Mouse (Mus musculus) neutrophil, adult 5-6 weeks (primary cell): ENCODE measurements around the gene Oaz2. TPM values are rescaled to one million over a fixed set of nuclear protein-coding genes. Genes with fewer than 3 reads are reported as not detected.
"Not testable (repeated sequence)": the region's sequence is repeated elsewhere in the genome, so short reads cannot be mapped to it uniquely, and the experiment has no call there.

Source experiments
- ATAC-seq: fragments of 151-379, 151-347 bp; 2 replicates; pipeline ENCODE4 v1.8.0; 2017; ENCODE audit warnings: mild to moderate bottlenecking, moderate TSS enrichment; ENCODE audit not compliant: insufficient number of reproducible peaks, poor library complexity, low FRiP score, severe bottlenecking; ENCODE audit errors: extremely low read depth
- total RNA-seq: library from RNA; stranded (forward); fragments of 200-1000 nt; gene quantifications from 2 replicates; pipeline ENCODE4 v1.2.3, GENCODE M21; 2017

Gene Oaz2
- total RNA-seq, 1 experiment from 2014 or later, result 53.5 TPM

DNA sequence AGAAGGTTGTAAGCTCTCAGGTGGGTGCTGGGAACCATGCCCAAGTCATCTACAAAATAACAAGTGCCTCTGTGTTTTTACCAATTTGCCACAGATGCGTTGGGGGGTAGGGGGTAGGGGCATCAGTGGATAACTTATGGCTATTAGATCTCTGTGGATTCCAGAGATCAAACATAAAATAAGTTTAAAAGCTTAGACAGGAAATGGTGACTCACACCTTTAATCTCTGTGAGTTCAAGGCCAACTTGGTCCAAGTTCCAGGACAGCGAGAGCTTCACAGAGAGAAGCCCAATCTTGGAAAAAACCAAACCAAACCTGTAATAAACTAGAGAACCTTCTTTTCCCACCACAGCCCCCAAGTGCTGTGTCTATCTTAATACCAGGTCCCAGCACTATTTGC, 21.0 kb upstream of the Oaz2 start:
- no peak for ATAC-seq

DNA sequence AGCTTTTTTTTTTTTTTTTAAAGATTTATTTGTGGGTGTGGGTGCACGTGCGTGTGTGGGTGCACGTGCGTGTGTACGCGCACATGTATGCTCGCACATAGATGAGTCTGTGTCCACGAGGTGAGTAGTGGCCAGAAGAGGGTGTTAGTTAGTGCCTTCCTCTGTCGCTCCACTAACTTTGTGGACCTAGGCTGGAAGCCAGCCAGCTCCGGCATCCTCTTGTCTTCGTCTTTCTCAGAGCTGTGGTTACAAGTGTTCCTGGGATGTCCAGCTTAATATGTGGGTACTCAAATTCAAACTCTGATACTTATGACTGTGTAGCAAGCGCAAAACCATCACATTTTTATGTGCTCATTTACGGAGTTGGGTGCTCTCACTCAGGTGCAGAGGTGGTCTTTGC, 19.1 kb upstream of the Oaz2 start:
- no peak for ATAC-seq

DNA sequence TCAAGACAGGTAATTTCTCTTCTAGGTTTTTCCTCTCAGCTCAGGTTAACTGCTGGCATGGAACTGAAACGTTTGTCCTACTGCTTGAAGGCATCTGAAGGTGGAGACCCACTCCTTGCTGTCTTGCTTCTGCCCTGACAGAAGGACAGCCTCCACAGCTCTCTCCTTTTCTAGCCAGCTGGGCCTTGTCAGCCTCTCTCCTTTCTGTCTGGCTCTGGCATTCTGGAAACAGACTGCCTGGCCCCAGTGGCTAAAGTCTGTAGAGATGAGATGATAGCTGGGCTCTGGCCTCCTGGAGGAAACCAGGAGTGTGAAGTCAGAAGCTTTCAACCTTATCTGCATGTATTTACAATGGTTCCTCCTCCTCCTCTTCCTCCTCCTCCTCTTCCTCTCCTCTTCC, 17.8 kb upstream of the Oaz2 start:
- ATAC-seq, result no peak

DNA sequence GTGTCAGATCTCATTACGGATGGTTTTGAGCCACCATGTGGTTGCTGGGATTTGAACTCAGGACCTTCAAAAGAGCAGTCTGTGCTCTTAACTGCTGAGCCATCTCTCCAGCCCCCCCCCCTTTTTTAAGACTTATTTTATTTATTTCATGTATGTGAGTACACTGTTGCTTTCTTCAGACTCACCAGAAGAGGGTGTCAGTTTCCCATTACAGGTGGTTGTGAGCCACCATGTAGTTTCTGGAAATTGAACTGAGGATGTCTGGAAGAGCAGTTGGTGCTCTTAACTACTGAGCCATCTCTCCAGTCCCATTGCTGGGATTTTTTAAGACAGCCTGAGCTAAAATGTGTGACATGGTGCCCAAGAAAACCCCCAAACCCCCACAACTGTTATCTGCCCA, 15.8 kb upstream of the Oaz2 start:
- not testable (repeated sequence) for ATAC-seq

DNA sequence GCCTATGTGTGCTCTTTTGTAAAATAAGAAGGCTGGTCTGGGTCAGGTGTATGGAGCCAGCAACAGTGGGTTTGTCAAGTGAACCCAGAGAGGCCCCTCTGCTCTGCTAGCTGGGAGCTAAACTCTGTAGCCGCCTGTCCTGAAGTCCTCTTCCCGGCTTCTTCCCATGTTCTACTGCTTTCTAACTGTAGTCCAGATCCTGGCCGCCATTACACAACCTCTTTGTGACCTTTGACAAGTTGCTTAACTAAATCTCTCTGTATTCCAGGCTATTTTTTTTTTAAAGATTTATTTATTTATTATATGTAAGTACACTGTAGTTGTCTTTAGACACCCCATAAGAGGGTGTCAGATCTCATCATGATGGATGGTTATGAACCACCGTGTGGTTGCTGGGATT, 14.1 kb upstream of the Oaz2 start:
- no peak for ATAC-seq

DNA sequence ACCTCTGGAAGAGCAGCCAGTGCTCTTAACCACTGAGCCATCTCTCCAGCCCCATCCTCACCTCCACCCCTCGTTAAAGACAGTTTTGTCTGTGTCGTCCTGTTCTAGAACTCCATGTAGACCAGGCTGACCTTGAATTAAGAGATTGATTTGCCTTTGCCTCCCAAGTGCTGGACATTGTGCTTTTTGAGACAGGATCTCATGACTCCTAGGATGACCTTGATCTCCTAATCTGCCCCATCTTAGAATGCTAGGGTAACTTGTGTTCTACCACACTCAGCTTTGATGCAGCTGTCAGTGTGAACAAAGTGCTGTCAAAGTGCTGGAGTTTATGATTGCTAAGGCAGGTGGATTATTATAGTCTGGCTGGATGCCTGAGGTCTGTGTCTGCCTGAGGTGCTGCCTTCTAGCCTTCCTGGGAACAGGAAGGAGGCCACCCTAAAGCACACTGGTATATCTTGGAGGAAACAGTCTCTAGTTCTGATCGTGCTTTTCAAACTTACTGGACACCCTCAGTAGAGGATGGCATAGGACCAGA, 13.0 kb upstream of the Oaz2 start:
- ATAC-seq, result no peak

DNA sequence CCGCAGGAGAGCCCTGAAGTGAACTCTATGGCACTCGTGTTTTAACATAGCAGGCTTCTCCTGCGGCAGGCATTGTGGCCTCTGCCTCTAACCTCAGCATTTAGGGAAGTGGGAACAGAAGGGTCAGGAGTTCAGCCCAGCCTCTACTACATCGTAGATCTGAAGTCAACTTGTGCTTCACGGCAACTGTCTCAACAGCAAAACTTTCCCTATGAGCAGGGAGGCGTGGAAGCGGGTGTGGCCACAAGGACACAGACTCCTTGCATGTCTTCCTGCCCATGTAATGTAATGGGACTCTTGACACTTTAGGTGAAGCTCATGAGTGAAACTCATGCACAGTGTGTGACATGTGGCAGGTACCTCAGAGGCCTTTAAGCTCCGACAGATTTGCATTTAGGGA, 12.3 kb upstream of the Oaz2 start:
- peak; percentile 42; the same call in 1 of the 2 replicates for ATAC-seq

DNA sequence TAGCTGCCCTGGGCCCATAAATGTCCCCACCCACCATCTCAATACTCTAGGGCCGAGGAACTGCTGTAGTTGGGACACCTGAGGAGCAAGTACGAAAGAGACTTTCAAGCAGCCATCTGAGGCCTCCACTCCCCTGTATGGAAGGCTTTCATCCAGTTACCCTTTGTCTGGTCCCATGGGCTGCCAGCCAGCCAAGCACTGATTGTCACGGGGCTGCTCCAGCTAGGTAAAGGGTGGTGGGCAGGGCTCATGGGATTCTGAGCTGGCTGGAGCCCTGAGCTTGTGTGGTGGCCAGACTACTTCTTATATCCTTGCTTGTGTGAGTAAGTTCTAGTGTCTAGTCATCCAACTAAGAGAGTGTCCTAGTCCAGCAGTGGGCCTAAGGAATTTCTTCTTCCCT, 10.6 kb upstream of the Oaz2 start:
- no peak for ATAC-seq

DNA sequence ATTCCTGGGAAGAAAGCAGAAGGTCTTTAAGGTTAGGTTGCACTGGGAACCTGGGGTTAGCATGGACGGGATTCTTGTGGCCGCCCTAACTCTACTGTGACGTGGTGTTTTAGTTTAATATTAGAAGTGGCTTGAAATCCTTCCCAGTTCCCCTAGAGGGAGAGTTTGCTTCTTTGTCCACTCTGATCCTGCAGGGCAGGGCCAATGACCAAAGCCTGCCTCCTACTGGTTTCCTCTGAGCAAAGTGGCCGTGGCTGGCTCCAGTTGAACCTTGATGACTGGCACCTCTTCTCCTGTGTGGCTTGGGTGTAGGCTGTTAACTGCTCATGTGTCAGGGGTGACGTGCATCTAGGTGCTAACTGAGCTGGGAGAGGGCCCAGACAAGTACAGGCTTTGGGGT, 6.8 kb upstream of the Oaz2 start:
- ATAC-seq, result no peak

DNA sequence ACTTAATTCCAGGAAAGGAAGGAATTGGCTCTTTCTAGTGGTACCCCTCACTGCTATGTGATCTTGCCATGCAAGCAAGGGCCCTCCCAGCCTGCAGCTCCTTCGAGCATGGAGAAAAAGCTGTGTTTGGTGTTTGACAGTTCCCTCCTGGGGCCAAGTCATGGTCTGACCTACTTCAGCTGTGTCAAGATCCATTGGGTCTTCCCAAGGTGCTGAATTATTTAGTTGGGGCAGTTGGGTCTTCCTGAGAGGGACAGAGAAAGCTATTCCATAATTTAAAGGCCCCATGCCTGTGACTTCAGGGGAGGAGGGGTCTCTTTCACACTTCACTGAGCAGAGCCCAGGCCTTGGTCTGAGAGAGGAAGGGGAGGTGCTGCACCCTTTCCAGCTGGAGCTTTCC, 6.3 kb upstream of the Oaz2 start:
- ATAC-seq, result no peak

DNA sequence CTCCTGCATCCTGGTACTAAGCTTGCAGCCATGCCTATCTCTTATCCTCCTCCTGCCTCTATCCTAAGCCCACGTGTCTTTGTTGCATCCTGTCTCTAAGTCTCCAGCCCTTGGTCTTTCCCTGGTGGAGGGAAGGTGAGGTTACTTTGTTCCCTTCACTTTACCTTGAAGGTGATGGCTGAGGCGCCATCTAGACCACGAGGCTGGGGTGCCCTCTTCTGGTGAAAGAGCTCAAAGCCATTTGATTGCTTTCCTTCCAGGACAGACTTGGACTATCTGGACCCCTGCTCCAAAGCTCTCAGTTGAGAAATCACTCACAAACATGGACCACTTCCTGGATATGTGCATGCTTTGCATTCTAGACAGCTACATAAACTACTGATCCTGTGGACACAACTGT, 3.6 kb upstream of the Oaz2 start:
- ATAC-seq, result peak; percentile 53; the same call in 1 of the 2 replicates

DNA sequence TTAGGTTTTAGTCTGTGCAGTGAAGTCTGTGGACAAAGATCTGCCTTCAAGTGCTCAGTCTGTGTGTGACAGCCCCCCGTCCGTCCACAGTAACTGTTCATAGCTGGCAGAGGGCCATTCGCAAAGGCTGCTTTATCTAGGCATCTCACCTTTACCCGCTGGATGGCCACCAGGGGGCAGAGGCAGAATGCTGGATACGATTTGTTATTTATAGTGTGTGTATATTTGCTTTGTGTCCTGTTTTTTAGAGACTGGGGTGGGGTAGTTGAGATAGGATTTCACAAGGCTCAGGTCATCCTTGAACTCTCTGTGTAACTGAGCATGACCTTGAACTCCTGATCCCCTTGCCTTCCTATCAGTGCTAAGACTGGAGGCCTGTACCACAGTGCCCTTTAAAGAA, 1.8 kb upstream of the Oaz2 start:
- peak; percentile 32; the same call in 1 of the 2 replicates for ATAC-seq

DNA sequence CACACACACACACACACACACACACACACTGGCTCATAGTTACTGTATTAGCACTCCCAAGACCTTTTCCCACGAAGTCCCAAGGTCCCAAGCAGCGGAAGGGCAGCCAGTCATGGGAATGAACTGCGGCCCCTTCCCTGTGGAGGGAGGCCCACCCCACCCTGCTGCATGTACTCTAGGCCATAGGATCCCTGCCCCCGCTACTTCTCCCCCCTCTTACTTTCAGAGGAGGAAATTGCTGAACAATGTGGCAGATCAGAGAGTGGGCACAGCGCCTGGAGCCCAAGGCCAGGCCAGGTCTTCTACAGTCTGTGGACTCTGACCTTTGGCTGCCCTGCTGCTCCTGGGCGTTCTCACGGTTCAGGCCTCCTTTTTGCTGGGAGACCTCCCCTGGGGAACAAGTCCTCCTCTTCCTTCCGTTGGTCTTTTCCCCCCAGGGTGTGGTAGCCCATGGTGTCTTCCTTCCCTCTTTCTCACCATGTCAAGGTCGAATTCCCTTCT, 3.7 kb downstream of the Oaz2 start:
- ATAC-seq, result no peak

DNA sequence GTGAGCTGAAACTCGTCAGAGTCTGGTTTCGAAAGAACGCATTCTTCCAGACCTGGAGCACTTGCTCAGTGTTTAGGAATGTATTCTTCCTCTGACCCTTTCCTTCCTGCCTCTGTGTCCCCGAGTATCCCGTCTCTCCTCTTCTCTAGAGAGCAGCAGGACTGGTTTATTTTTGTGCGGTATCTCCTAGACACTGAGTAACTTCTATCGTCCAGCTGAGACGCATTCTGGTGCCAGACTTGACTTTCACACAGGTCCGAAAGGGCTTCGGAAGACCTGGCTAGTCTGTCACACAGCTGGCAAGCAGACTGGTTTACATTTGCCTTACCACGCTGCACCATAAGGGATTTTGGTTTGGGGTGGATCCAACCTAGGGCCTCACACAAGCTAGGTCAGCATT, 5.2 kb downstream of the Oaz2 start:
- no peak for ATAC-seq

DNA sequence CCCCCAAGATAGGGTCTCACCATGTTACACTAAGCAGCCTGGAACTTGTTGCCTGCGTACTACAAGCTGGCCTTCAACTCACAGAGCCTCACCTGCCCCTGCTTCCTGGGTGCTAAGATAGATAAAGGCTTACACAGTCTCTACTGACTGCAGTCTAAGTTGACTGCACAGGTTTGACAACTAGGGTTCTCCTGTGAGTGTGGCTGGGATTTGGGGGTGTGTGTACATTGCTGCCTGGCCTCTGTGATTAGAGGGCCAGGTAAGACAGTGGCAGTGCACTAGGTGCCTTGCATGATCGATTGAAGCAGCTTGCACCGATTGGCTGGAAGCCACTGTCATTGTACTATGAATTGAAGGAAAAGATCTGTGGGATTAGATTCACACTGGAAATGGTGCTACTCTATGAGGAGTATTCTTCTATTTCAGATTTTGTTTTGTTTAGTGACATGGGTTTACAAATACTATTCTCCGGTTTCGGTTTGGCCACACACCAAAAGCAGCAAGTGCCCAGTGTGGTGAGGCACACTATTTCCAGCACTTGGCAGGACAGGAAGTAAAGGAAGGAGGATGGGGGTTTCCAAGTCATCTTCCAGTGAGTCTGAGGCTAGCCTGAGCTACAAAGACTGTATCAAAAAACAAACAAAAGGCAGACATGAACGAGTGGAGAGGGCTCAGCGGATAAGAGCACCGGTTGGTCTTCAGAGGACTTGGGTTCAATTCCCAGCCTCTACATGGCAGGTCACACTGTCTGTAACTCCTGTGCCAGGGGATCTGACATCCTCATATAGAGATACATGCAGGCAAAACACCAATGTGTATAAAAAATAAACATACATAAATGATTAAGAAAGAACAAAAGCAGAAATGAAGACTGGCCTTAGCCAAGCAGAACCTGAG, 7.9 kb downstream of the Oaz2 start:
- ATAC-seq, result no peak

DNA sequence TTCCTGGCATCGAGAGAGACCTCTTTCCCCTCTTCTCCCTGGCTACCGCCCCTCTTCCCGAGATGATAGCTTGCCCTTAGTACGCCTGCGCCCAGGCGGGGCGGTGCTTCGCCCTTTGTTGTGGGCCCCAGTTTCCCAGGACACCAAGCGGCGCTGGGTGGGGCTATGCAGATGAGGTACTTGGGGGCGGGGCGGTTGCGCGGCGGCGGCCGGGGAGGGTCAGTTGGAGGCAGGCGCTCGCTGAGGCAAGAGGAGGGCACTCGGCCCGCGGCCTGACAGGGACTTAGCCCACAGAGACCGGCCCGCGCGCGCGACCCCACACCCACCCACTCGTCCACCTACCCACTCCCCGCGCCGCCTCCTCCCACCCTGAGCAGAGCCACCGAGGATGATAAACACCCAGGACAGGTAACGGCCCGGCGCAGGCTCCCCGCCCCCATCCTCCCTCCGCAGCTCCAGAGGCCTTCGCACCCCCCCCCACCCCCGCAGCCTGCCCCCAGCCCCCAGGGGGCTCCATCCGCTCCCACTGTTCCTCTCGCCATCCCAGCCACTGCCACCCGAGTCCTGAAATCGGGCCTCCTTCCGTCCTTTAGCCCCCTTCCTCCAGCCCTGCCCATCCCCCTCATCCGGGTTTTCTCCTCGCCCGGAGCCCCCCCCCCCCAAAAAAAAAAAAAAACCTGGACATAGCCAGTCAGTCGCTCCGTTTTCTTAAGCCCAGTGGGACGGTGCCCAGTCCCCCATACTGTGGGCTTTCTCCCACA, 8.7 kb downstream of the Oaz2 start:
- ATAC-seq, result peak; percentile 94

DNA sequence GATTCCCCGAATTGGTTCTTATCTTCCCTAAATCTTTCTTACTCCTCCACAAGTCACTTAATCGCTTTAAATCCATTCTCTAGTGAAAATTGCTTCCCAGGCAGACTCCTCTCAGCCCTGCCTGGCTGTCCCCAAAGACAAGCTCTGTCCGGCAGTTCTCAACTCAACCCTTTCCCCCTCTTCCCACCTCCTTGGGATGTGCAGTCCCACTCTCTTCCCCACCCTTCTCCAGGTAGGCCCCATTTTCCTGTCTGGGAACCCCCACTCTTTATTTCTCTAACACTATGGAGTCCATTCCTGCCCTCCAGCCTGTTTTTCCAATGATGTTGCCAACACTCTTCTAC, 9.3 kb downstream of the Oaz2 start:
- ATAC-seq, result no peak

DNA sequence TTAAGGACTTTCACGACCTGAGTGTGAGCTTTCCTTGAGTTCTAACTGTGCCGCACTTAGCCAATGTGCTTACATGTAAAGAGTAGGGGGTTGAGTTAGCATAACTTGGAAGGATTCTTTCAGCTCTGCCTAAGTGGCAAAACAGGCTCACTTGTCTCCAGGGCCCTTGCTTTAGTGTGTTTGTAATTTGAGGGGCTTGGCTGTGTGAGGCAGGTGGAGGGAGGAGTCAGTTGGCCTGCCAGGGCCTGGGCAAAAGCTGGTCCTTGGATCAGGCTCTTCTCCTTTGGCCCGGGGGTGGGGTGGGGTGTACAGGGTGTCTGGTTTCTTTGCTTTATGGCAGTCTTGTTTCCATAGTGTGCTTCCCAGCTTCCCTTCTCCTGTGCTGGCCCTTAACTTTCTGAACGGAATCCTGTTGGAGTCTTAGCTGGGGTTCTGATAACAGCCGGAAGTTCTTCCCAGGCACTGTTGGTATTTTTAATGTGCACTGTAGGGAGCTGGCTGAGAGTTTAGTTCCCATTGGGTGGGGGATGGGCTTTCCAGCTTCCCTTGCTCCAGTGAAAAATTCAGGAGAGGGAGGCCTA, 11.5 kb downstream of the Oaz2 start:
- ATAC-seq, result no peak

DNA sequence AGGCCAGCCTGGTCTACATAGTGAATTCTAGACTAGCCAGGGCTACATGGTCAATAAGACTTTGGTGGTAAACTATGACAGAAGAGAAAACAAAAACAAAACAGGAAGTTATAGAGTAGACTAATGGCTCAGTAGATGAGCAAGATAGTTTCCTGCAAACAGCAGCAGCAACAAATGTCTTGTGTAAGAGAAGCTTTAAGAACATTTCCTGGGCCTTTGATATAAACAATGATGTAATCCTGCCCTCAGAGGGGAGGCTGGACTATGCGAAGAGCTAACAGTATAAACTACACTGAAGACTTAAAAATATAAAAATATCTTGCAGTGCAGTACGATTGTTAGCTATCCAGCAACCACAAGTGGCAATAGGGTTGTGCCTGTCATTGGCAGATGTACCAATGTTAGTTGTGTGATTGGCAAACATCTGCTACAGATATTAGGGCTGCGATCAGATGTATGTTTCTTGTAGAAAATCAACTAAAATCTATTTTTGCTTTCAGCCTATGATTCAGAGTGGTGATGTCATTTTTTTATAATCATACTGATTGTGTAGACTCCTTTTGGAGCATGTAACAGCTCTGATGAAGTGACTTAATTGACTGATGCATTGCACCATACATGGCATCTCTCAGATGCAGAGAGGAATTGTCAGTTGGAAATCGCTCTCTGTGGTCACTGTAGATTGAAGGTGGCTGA, 13.3 kb downstream of the Oaz2 start:
- ATAC-seq, result no peak
